Mouse (Mus musculus) mouse trophoblast stem cell (cell line): ENCODE data around the gene Fgfrl1.

Experiments used
- in situ Hi-C, 2 experiments: fragments of 300-500 bp; cut with MseI, MboI; formaldehyde crosslinking; loops; 2 replicates in 1 of 2; 3 replicates in 1 of 2; pipeline ENCODE4 v1.15.1; 2025

The Fgfrl1 gene

DNA sequence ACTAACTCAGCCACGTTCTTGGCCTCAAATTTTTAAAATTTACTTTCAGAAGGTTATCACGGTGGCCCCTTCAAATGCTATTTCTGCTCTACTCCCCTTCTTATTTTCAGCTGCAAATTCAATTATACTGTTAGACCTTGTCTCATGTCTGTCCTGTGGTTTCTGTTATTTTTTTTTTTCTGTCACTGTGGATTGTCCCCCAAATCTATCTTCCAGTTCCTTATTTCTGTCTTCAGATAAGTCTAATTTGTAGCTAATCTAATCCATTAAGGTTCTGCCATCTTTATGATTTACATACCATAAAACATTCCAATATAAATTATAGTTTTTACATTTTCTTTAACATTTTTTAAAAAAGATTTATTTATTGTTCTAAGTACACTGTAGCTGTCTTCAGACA, 24.8 kb upstream of the Fgfrl1 start:
- in situ Hi-C loops: no loop called here

DNA sequence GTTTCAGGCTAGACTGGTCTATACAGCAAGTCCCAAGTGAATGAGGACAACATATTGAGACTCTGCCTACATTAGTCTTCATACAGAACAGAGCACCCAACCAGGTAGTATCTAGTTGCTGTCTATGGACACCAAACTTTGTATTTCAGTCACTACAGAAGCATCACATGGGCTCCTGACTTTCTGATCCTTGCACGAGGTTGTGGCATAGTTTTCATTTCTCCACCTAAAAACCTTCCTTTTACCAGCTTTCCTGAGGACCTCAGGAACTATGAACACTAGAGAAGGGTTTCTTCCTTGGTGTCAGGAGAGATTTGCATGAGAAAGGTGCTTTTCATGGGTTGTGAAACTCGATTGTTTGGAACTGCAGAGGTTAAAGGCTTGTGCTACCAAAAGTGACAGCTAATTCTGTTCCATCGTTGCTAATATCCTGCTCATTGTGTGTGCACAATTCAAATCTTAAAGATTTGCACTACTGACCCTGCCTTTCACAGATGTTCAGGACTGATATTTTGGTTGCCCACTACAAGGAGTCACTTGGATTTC, 23.7 kb upstream of the Fgfrl1 start:
- in situ Hi-C loops: no loop called here

GRCm38 (mm10) chr5:108668977-108669936, 22.9 kb upstream of the Fgfrl1 start, which contains the start of gene Dgkq:
TSS of gene Dgkq (minus strand) at chr5:108669672.
- in situ Hi-C loops: no loop called here

DNA sequence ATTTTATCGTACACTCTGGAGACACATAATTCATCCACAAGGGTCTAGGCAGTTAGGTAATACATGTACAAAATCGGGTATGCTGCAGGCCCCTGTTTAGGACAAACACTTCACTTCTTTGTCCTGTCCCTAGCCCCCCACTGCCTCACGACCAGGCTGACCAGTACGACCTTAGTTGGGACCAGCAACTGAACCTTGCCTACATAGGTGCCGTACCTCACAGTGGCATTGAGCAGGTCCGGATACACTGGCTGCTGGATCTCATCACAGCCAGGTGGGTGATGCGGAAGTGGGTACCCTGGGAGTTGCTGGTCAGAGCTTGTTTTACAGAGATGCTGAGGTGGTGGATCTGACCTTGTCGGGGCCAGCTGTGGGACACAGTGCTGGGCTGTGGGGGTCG, 22.2 kb upstream of the Fgfrl1 start:
- in situ Hi-C loops: no loop called here

DNA sequence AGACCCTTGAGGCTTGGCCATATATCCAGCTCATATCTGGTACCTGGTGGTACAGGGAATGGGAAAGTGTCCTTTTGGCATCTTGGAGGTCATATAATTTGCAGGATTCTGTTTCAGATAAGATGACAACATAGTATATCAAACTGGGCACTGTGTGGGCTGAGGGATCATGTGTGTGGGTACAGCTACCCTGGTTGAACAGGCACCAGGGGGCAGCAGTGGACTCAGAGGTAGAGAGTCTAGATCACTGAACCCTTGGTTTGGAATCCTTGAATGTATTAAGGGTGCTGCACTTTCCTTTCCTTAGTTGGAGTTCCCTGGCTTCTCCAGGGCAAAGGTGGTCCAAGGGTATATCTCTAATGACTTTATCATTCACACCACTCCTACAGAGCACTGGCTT, 21.4 kb upstream of the Fgfrl1 start:
- in situ Hi-C loops: no loop called here

- in situ Hi-C loops: no loop called here
Measured at GRCm38 (mm10) chr5:108671757-108672156, 20.4 kb upstream of the Fgfrl1 start.

DNA sequence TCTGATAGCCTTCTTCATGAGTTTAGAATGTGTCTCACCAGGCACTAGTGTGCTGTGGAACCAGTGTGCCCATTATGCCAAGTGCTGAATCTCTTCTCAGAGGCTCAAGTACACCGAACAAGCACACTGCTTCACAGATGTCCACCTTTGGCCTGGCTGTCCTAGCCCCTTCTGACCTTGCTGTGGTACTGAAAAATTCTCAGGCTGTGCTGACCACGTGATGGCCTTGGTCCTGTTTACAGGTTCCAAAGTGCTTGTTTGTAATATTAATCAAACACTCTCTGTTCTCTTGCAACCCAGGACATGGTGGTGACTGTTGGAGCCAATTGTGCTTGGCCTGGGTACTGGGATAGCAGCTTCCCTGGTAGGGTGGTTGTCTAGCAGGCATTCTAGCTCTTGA, 17.6 kb upstream of the Fgfrl1 start:
- in situ Hi-C loops: no loop called here

DNA sequence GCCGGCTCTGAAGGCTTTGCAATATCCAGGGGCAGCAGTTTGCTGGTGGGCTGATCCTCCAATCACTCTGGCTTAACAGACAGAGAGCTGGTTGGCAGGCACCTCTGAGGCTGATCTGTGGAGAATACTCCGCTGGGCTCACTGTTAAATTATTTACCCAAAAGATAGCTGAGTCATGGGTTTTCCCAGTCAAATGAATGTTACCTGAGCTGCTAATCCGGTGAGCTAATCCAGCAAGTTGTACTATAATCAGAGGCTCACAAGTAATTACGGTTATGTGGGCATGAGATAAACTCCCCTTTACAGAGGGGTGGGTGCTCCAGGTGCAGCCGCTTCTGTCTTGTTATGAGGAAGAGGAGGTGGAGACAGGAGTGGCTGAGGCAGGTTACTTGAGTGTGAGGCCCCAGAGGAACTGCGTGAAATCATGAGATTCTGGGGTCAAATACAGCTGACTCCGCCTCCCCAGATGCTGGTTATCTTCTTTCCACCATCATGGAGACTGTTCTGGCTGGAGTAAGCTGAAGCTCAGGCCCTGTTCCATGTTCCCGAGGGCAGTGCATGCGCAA, 16.8 kb upstream of the Fgfrl1 start, which contains the start of gene Slc26a1:
Slc26a1 (minus strand) TSS at position 319 of the 566 bp plus-strand sequence.
- in situ Hi-C loops: no loop called here

DNA sequence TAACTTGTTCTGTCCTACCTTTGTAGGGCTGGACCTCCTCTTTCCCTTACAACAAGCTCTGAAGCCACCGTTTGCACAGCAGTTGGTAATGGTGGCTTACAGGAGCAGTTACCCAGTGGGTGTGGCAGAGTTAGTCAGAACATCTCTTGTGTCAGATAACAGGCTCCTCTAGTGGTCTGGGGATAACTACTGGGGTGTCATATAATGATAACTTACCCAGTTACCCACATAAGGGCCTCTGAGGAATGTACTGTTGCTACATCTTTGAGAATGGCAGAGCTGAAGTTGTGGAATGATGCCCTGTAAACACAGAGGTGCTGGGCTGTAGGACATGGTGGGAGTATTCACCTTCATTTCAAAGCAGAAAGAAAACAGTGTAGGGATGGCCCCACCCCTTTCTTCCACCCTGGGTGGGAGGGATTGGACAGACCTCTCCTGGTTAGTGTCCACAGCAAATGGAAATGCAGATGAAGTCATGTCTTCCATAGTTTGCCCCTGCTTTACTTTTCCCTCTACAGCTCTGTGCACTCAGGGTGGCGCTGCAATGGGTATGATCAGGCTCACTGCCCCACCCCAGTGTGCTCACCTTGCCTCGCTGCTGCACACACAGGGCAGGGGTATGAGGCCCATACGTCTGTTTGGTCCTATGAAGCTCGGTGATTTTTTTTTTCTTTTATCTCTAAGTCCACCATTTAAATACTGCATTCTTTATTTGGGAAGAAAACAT, 15.2 kb upstream of the Fgfrl1 start:
- in situ Hi-C loops: no loop called here

- in situ Hi-C loops: no loop called here
Measured at GRCm38 (mm10) chr5:108677605-108678295, 14.4 kb upstream of the Fgfrl1 start.

DNA sequence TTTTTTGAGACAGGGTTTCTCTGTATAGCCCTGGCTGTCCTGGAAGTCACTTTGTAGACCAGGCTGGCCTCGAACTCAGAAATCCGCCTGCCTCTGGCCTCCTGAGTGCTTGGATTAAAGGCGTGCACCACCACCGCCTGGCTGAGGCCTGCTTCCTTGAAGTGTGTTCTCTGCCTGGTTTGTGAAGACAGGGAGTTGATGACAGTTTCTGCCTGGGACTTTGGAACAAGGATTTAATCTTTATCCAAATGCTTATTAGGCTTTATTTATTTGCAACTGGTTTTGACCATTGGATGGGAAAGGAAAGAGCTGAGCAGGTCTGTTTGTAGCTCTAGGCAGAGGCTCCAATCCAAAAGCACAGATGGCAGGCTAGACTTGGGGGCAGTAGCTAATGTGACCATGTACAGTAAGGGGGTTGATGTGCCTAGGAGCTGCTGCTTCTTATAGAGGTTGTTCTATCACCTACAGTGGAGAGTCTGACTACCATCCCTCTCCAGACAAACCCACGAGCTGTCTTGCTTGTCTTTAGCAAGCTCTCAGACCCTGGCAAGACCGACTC, 13.8 kb upstream of the Fgfrl1 start:
- in situ Hi-C loops: no loop called here

DNA sequence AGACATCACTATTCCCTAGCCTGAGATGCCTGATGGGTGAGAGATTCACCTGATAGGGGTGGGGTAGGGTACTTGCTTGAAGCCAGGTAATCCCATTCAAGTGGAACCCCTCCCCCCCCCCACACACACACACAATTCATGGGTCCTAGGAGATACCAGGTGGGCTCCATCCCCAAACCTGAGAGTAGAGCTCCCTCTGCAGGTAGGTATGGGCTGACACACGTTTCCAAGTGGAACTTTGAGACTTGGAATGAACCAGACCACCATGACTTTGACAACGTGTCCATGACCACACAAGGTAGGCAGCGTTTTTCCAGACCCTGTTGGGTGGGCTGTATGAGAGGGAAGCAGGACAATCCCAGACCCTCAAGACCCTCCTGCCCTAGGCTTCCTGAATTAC, 12.3 kb upstream of the Fgfrl1 start:
- in situ Hi-C loops: no loop called here

DNA sequence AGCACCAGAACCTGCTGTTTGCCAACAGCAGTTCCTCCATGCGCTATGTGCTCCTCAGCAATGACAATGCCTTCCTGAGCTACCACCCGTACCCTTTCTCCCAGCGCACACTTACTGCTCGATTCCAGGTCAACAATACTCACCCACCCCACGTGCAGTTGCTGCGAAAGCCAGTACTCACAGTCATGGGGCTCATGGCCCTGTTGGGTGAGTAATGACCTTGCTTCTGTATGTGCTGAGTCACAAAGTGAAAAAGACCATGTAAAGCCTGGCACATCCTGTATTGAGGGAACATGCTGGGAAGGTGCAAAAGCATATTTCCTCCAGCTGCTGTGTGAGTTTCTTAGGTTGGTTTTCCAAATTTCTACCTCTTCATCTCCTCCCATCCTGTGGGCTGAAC, 11.3 kb upstream of the Fgfrl1 start:
- in situ Hi-C loops: no loop called here

GRCm38 (mm10) chr5:108689091-108689490, 3.1 kb upstream of the Fgfrl1 start:
- in situ Hi-C loops: no loop called here

DNA sequence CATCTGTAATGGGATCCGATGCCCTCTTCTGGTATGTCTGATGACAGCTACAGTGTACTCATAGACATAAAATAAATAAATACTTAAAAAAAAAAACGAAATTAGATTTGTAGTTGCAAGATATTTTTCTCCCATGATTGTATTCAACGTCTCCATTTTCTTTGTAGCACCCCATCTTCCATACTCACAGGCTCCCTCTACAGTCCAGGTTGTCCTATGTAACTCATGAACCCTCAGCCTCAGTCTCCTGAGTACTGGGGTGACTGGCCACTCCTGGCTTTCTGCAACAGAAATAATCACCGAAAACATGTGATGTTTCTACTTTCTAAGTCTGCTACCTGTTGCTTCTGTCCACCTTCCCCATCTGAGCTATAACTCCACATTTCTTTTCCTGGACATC, 1.0 kb upstream of the Fgfrl1 start:
- in situ Hi-C loops: no loop called here

GRCm38 (mm10) chr5:108693872-108694288, 1.7 kb downstream of the Fgfrl1 start:
- in situ Hi-C loops: no loop called here

GRCm38 (mm10) chr5:108694352-108695261, 2.4 kb downstream of the Fgfrl1 start:
- in situ Hi-C loops: no loop called here

DNA sequence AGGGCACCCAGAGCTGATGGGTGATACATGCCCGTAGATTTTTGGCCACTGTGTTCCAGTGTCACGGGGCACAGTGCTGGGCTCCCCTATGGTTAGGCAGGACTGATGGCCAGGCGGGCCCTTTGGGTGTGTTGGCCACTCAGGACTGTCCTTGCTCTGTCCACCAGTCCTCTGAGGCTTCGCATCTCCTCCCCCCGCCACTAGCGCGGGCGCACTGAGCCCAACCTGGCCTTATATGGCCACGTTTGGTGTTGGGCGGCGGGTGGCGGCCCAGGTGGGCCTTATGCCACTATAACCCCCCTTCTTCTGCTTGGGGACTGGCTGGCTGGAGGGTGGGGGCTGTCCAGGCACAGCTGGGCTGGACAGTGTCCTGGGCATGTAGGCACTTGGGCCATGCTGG, 3.7 kb downstream of the Fgfrl1 start:
- in situ Hi-C loops: no loop called here

DNA sequence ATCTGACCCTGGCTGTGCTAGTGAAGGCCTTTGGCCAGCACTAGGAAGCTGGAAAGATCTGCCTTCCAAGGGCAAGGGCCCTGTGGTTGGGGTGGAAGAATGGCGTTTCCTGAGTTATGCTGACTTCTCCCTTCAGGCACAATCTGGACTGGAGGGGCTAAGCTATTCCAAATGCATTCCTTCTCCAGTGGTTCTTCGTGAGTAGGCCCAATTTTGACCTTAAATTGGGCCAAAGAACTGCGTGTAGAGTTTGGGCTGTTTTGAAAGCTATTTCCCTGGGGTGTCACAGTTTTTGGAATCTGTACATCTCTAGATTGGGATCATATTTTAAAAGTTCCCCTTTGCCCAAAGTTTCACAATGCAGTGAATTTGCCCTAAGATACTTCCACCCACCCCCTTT, 4.4 kb downstream of the Fgfrl1 start:
- in situ Hi-C loops: no loop called here

DNA sequence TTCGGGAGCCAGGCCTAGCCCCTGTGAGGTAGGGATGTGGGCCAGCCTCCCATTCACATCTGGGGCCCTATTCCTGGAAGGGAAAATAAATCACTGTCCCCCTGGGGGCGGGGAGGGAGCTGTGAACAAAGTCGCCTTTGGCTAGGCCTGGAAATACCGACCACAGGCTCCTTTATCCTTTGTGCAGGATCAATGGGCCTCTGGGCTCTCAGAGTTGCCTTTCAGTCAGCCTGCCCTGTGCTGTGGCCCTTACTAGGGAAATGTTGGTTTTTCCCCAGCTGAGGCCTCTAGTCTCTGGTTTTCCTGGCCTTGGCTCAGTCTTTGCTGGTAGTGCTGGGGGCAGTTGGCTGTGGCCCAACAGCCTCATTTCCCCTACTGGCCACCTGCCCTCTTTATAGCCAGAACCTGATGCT, 5.2 kb downstream of the Fgfrl1 start:
- in situ Hi-C loops: no loop called here
